Mouse (Mus musculus): ENCODE measurements around the gene Slc25a45. TPM values are rescaled to one million over a fixed set of nuclear protein-coding genes. Genes with fewer than 3 reads are reported as not detected.
A peak's percentile ranks its signal among the peaks of the same experiment; 100 is the strongest.

Gene Slc25a45
- polyA plus RNA-seq (2015; fragmentation: Nextera tagmentation; extraction: Ambion mirVana): 3.4 and 4.1 TPM in 2 replicates

DNA sequence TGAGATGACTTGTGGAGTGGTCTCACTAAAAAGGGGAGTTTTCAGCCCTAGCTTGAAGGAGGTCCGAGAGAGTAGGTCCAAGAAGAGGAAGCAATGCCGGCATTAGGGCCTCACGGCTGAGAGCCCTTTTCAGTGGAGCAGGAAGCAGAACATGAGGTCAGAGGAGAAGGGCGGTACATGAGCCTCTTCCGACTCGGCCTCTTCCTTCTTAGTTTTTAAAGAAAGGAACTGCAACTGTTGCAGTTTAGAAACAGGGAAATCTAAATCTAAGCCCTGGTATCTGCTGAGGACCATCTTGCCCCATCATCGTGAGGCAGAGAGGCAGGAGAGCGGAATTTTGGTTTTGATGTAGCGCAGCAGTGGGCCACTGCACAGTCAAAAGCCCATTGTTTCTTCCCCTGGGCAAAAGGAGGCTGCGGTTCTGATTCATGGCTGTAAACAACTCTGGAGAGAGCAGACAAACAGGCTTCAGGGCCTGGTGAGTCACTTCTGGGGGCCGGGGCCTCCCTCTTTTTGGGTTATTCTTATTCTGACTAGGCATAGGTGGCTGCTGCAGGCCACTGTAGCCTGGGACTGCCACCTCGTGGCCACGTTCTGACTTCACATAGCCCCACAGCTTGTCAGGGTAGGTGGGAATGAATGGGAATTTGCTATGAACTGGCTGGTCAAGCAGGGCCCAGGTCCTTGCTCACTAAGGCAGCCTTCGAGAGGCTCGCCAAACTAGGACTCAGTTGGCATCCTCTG, at the start of gene Slc25a45:
Gene Slc25a45, plus strand, starts transcription at position 191 of the 744 bp plus-strand sequence.
- 43% methylated on average over 15 of the region's 15 CpGs for WGBS
- peak within 1 kb of the TSS; percentile 27 for H3K4me2 ChIP-seq (ENCODE audit: low read depth, low read length)
- ATAC-seq: peak; percentile 52
- no peaks in the 10 kb centered on the region for H3K27me3 ChIP-seq (replicated peaks; ENCODE audit: control insufficient read depth, insufficient read depth, low read length)
- H3K9ac ChIP-seq (ENCODE audit: low read depth, low read length): peak within 1 kb of the TSS; percentile 49
- no peaks in the 10 kb centered on the region for H3K36me3 ChIP-seq (ENCODE audit: control insufficient read depth, insufficient read depth, low read length)
- peaks cover 31% of the 10 kb centered on the region for H3K4me1 ChIP-seq (ENCODE audit: control insufficient read depth, insufficient read depth, low read length)
- H3K27ac ChIP-seq (ENCODE audit: low read length): peak within 1 kb of the TSS; percentile 73
- no peaks in the 10 kb centered on the region for H3K9me3 ChIP-seq (ENCODE audit: control insufficient read depth, low read length)
- H3K4me3 ChIP-seq (ENCODE audit: low read length): peak within 1 kb of the TSS; percentile 7; the same call in 1 of the 2 replicates

DNA sequence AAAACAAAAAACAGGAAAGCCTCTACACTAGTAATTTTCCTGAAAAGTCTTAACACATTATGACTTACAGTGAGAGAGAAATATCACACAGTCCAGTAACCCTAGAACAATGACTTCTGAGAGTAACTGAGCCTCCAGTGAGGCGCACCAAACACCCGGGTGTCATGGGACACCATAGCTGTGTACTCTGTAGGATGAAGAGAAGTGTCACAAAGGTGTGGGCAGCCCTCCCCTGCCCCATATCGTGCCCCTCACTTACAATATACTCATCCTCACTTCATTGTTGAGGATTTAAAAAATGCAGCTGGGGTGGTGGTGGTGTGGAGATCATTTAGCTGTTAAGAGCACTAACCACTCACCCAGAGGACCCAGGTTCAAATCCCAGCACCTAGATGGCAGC, 49.5 kb upstream of the Slc25a45 start:
- Histone ChIP-seq H3K4me1 (ENCODE audit: control insufficient read depth, insufficient read depth, low read length) (peaks cover 19% of the 10 kb centered on the region), H3K9ac (ENCODE audit: low read depth, low read length) (no peak overlapping the region), H3K27me3 (replicated peaks; ENCODE audit: control insufficient read depth, insufficient read depth, low read length) (no peaks in the 10 kb centered on the region), H3K4me2 (ENCODE audit: low read depth, low read length) (no peak overlapping the region), H3K36me3 (ENCODE audit: control insufficient read depth, insufficient read depth, low read length) (no peaks in the 10 kb centered on the region), H3K9me3 (ENCODE audit: control insufficient read depth, low read length) (no peaks in the 10 kb centered on the region), H3K4me3 (ENCODE audit: low read length) (no peak overlapping the region), H3K27ac (ENCODE audit: low read length) (no peak overlapping the region)
- ATAC-seq: no peak
- 89% methylated on average over 3 of the region's 3 CpGs for WGBS

- Histone ChIP-seq H3K36me3 (ENCODE audit: control insufficient read depth, insufficient read depth, low read length) (no peaks in the 10 kb centered on the region), H3K4me3 (ENCODE audit: low read length) (no peak overlapping the region), H3K4me2 (ENCODE audit: low read depth, low read length) (no peak overlapping the region), H3K4me1 (ENCODE audit: control insufficient read depth, insufficient read depth, low read length) (peaks cover 18% of the 10 kb centered on the region; the same call in 1 of the 2 replicates), H3K27ac (ENCODE audit: low read length) (no peak overlapping the region), H3K9ac (ENCODE audit: low read depth, low read length) (no peak overlapping the region), H3K27me3 (replicated peaks; ENCODE audit: control insufficient read depth, insufficient read depth, low read length) (no peaks in the 10 kb centered on the region), H3K9me3 (ENCODE audit: control insufficient read depth, low read length) (no peaks in the 10 kb centered on the region)
- ATAC-seq: no peak
- WGBS: 94% methylated on average over 7 of the region's 7 CpGs
Observed at GRCm38 (mm10) chr19:5828905-5829304, 48.7 kb upstream of the Slc25a45 start.

GRCm38 (mm10) chr19:5829958-5830615, 47.5 kb upstream of the Slc25a45 start:
- no peak overlapping the region for H3K4me2 ChIP-seq (ENCODE audit: low read depth, low read length)
- H3K27ac ChIP-seq (ENCODE audit: low read length): no peak overlapping the region
- H3K27me3 ChIP-seq (replicated peaks; ENCODE audit: control insufficient read depth, insufficient read depth, low read length): no peaks in the 10 kb centered on the region
- peaks cover 11% of the 10 kb centered on the region for H3K4me1 ChIP-seq (ENCODE audit: control insufficient read depth, insufficient read depth, low read length)
- no peak for ATAC-seq
- H3K9me3 ChIP-seq (ENCODE audit: control insufficient read depth, low read length): no peaks in the 10 kb centered on the region
- no peaks in the 10 kb centered on the region for H3K36me3 ChIP-seq (ENCODE audit: control insufficient read depth, insufficient read depth, low read length)
- no peak overlapping the region for H3K4me3 ChIP-seq (ENCODE audit: low read length)
- 76% methylated on average over 19 of the region's 19 CpGs for WGBS
- no peak overlapping the region for H3K9ac ChIP-seq (ENCODE audit: low read depth, low read length)

DNA sequence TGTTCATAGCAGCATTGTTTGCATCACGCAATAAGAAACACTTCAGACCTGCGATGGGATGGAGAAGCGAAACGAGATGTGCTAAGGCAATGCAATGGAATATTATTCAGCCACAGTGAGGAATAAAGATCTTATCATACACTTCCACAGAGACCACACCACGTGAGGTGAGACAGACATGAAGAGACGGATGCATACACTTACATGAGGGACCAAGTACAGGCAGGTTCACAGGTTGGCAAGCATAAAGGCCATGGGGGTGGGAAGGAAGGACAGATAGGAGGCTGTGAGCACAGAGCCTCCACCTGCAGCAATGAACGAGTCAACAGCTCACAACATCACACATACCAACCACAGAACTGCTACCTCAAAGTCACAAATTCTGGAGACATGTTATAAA, 46.8 kb upstream of the Slc25a45 start:
- H3K27ac ChIP-seq (ENCODE audit: low read length): no peak overlapping the region
- peaks cover 11% of the 10 kb centered on the region for H3K4me1 ChIP-seq (ENCODE audit: control insufficient read depth, insufficient read depth, low read length)
- no peaks in the 10 kb centered on the region for H3K9me3 ChIP-seq (ENCODE audit: control insufficient read depth, low read length)
- no peak for ATAC-seq
- H3K27me3 ChIP-seq (replicated peaks; ENCODE audit: control insufficient read depth, insufficient read depth, low read length): no peaks in the 10 kb centered on the region
- H3K9ac ChIP-seq (ENCODE audit: low read depth, low read length): no peak overlapping the region
- no peak overlapping the region for H3K4me3 ChIP-seq (ENCODE audit: low read length)
- no peak overlapping the region for H3K4me2 ChIP-seq (ENCODE audit: low read depth, low read length)
- H3K36me3 ChIP-seq (ENCODE audit: control insufficient read depth, insufficient read depth, low read length): no peaks in the 10 kb centered on the region
- 88% methylated on average over 7 of the region's 7 CpGs for WGBS

DNA sequence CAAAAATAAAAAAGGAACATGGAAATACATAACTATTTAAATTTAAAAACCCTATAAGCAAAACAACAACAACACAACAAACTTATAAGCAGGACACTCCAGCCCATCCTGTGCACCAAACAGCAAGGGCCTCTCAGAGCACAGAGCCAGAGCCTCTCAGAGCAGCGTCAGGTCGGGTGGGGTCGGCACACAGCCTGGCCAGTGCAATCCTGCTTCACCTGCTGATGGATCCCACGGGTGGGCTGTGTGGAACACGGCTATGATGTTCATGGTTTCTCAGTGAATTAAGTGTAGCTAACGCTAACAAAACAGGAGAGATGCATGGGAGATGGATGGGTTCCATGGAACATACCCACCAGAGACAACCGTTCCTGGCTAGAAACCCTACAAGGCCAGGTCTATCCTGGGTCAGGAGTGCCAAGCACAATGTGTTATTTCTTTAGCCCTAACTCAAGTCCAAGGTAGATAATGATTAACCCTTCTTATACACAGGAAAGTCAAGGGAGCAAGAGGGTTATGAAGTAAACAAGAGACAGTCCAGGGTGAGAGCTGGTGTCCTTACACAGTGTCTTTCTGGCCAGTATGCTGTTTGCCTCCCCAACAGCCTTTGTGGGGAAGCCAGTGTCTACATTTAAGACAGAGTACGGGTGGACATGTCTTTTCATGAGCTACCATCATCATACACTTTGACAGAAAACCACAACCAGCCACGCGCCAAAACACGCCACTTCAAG, 46.2 kb upstream of the Slc25a45 start:
- peak overlapping the region; percentile 29; the same call in 1 of the 2 replicates for H3K27ac ChIP-seq (ENCODE audit: low read length)
- no peaks in the 10 kb centered on the region for H3K9me3 ChIP-seq (ENCODE audit: control insufficient read depth, low read length)
- no peak overlapping the region for H3K4me3 ChIP-seq (ENCODE audit: low read length)
- H3K36me3 ChIP-seq (ENCODE audit: control insufficient read depth, insufficient read depth, low read length): no peaks in the 10 kb centered on the region
- no peak overlapping the region for H3K4me2 ChIP-seq (ENCODE audit: low read depth, low read length)
- WGBS: 73% methylated on average over 11 of the region's 11 CpGs
- 0 out of 2 replicates have a peak, but pooled peaks have one; percentile 21 for ATAC-seq
- no peaks in the 10 kb centered on the region for H3K27me3 ChIP-seq (replicated peaks; ENCODE audit: control insufficient read depth, insufficient read depth, low read length)
- peaks cover 11% of the 10 kb centered on the region for H3K4me1 ChIP-seq (ENCODE audit: control insufficient read depth, insufficient read depth, low read length)
- H3K9ac ChIP-seq (ENCODE audit: low read depth, low read length): no peak overlapping the region

GRCm38 (mm10) chr19:5831958-5832320, 45.7 kb upstream of the Slc25a45 start:
- Histone ChIP-seq H3K27me3 (replicated peaks; ENCODE audit: control insufficient read depth, insufficient read depth, low read length) (no peaks in the 10 kb centered on the region), H3K27ac (ENCODE audit: low read length) (peak overlapping the region; percentile 29; the same call in 1 of the 2 replicates), H3K9me3 (ENCODE audit: control insufficient read depth, low read length) (no peaks in the 10 kb centered on the region), H3K4me2 (ENCODE audit: low read depth, low read length) (no peak overlapping the region), H3K9ac (ENCODE audit: low read depth, low read length) (no peak overlapping the region), H3K4me3 (ENCODE audit: low read length) (no peak overlapping the region), H3K36me3 (ENCODE audit: control insufficient read depth, insufficient read depth, low read length) (no peaks in the 10 kb centered on the region), H3K4me1 (ENCODE audit: control insufficient read depth, insufficient read depth, low read length) (peaks cover 11% of the 10 kb centered on the region)
- ATAC-seq: peak; percentile 43; the same call in 1 of the 2 replicates
- 74% methylated on average over 4 of the region's 4 CpGs for WGBS

- Histone ChIP-seq H3K27me3 (replicated peaks; ENCODE audit: control insufficient read depth, insufficient read depth, low read length) (no peaks in the 10 kb centered on the region), H3K4me3 (ENCODE audit: low read length) (no peak overlapping the region), H3K4me2 (ENCODE audit: low read depth, low read length) (no peak overlapping the region), H3K36me3 (ENCODE audit: control insufficient read depth, insufficient read depth, low read length) (no peaks in the 10 kb centered on the region), H3K9me3 (ENCODE audit: control insufficient read depth, low read length) (no peaks in the 10 kb centered on the region), H3K4me1 (ENCODE audit: control insufficient read depth, insufficient read depth, low read length) (peaks cover 11% of the 10 kb centered on the region), H3K9ac (ENCODE audit: low read depth, low read length) (no peak overlapping the region), H3K27ac (ENCODE audit: low read length) (peak overlapping the region; percentile 29; the same call in 1 of the 2 replicates)
- ATAC-seq: no peak
- WGBS: 68% methylated on average over 6 of the region's 6 CpGs
Observed at GRCm38 (mm10) chr19:5832326-5832725, 45.3 kb upstream of the Slc25a45 start.
